17 mouse cellular contexts compared by ENCODE assay signal in the genomic region with DNA sequence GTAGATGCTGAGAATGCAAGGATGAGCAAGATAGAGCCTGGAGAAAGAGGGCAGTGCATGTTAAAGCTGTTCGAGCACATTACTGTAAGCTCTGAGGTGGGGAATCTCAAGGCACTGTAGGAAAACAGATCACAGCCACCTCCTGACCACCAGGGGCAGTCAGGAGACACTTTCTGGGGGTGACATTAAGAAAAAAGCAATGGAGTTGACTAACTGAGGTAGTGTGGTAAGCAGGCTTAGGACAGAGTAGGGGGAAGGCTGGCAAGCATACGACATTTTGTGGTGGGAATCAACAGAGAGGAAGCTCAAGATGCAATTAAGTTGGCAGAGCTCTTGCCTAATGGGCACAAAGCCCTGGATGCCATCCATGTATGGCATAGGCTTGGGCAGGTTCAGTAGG.
A peak's percentile ranks its signal among the peaks of the same experiment; 100 is the strongest.
DNase-seq lines count a peak whose midpoint lies in the region; ATAC-seq and TF ChIP-seq lines count a peak whose summit lies in the region.
"Had no signal": no experiment of that assay in that cellular context is flagged by ENCODE, and none has a peak within 500 bp of the region (broad histone marks: within the 10 kb centered on the region; RNA-seq: fewer than 3 reads in every experiment).

No protein-coding gene starts in this region.

- TF ChIP-seq CTCF in E14TG2a.4 (conservative IDR thresholded peaks at IDR 0.05; ENCODE audit: low read length) = peak; percentile 42

- no peaks in the 10 kb centered on the region for H3K36me3 ChIP-seq in E14TG2a.4 (ENCODE audit: insufficient read depth, low read length)
- H3K36me3 ChIP-seq: hindbrain, embryonic 13.5 days; liver, embryonic 12.5 days; neural tube, embryonic 13.5 days had no signal

- intact Hi-C loops in left cerebral cortex, postnatal 4 days (cut with DNase I) = no loop called here

- H3K9me3 ChIP-seq in E14TG2a.4 (ENCODE audit: low read length) = no peaks in the 10 kb centered on the region
- H3K9me3 ChIP-seq: hindbrain, embryonic 13.5 days; liver, embryonic 12.5 days; neural tube, embryonic 13.5 days had no signal

- peak; percentile 14 to 23 for DNase-seq in cerebellum, postnatal 10 days
- DNase-seq in cerebellum, adult 11 months = no peak
- peak; percentile 4 for DNase-seq in left cerebral cortex, postnatal 4 days
- no peak for DNase-seq in left cerebral cortex, adult 9 months (ENCODE audit: low spot score in 2 of 2)
- no peak for DNase-seq in urinary bladder, adult 2 months (ENCODE audit: low spot score)
- DNase-seq: cerebellum, adult 11-12 months; gastrocnemius, postnatal 14 days; kidney, adult 9 months; lung, postnatal 4 days; midbrain, embryonic 14.5 days had no signal

- H3K4me3 ChIP-seq in E14TG2a.4 (replicated peaks; ENCODE audit: low read length) = no peak overlapping the region
- H3K4me3 ChIP-seq: erythroblast, embryonic 14.5 days; hindbrain, embryonic 13.5 days; liver, embryonic 12.5 days; neural tube, embryonic 13.5 days had no signal

- peak; percentile 46 to 69; a peak in 2 of 4 replicates for ATAC-seq in hematopoietic stem cell, adult 5-6 weeks (replicated peaks in 1 of 2; ENCODE audit: insufficient read depth in 1 of 2, low FRiP score in 2 of 2, low TSS enrichment in 1 of 2, low read depth in 1 of 2, poor library complexity in 2 of 2, severe bottlenecking in 2 of 2)
- no peak for ATAC-seq in monocyte, adult 5-6 weeks (replicated peaks; ENCODE audit: insufficient number of reproducible peaks, low FRiP score, low TSS enrichment, poor library complexity, severe bottlenecking)
- ATAC-seq: liver, embryonic 12.5 days had no signal

- peaks cover 5% of the 10 kb centered on the region; the same call in 1 of the 2 replicates for H3K4me1 ChIP-seq in E14TG2a.4 (replicated peaks; ENCODE audit: low read depth, low read length)
- H3K4me1 ChIP-seq: hindbrain, embryonic 13.5 days; liver, embryonic 12.5 days; neural tube, embryonic 13.5 days had no signal

- peaks cover 4% of the 10 kb centered on the region; the same call in 1 of the 2 replicates for H3K27me3 ChIP-seq in E14TG2a.4 (ENCODE audit: insufficient read depth, low read length)
- H3K27me3 ChIP-seq: hindbrain, embryonic 13.5 days; liver, embryonic 12.5 days; neural tube, embryonic 13.5 days had no signal

Comparison
In these comparisons a context has a peak if more than half of its experiments do, and no peak if none do; other contexts are left out.
1. DNase-seq: peak in cerebellum, postnatal 10 days (2 of 2) and left cerebral cortex, postnatal 4 days (single experiment); none in cerebellum, adult 11 months (single experiment), left cerebral cortex, adult 9 months (0 of 2) and urinary bladder, adult 2 months (single experiment).